Mouse (Mus musculus) telencephalon, adult 2 months (tissue): ENCODE results near the gene Hoxa7.

Source experiments
- DNase-seq: peaks from one replicate; pipeline ENCODE4 v3.0.0-alpha.2; 2011; ENCODE audit warnings: low read depth, low spot score

The Hoxa7 gene

GRCm38 (mm10) chr6:52177806-52178205, 43.8 kb downstream of the Hoxa7 start:
- DNase-seq: no peak

GRCm38 (mm10) chr6:52177061-52177735, 44.5 kb downstream of the Hoxa7 start, which contains the start of gene 5730596B20Rik:
Gene 5730596B20Rik, plus strand, starts transcription at chr6:52177498.
- DNase-seq: no peak

- no peak for DNase-seq
Observed at GRCm38 (mm10) chr6:52176391-52176790, 45.3 kb downstream of the Hoxa7 start.

- no peak for DNase-seq
Observed at GRCm38 (mm10) chr6:52175864-52176263, 45.8 kb downstream of the Hoxa7 start.

- DNase-seq: no peak
Observed at GRCm38 (mm10) chr6:52174968-52175751, 46.5 kb downstream of the Hoxa7 start.

- no peak for DNase-seq
Observed at GRCm38 (mm10) chr6:52173648-52174047, 48.0 kb downstream of the Hoxa7 start.

- no peak for DNase-seq
Observed at GRCm38 (mm10) chr6:52172501-52172900, 49.2 kb downstream of the Hoxa7 start.

GRCm38 (mm10) chr6:52171938-52172337, 49.7 kb downstream of the Hoxa7 start:
- DNase-seq: no peak

- DNase-seq: no peak
Observed at GRCm38 (mm10) chr6:52171331-52171730, 50.3 kb downstream of the Hoxa7 start.

- DNase-seq: no peak
Observed at GRCm38 (mm10) chr6:52170898-52171223, 50.8 kb downstream of the Hoxa7 start.

- DNase-seq: no peak
Observed at GRCm38 (mm10) chr6:52170166-52170897, 51.3 kb downstream of the Hoxa7 start.

GRCm38 (mm10) chr6:52169499-52170165, 52.0 kb downstream of the Hoxa7 start:
- DNase-seq: no peak

GRCm38 (mm10) chr6:52168191-52169055, 53.2 kb downstream of the Hoxa7 start:
- no peak for DNase-seq

GRCm38 (mm10) chr6:52167736-52168161, 53.9 kb downstream of the Hoxa7 start:
- DNase-seq: no peak

- DNase-seq: no peak
Observed at GRCm38 (mm10) chr6:52167176-52167575, 54.5 kb downstream of the Hoxa7 start.

- DNase-seq: no peak
Observed at GRCm38 (mm10) chr6:52166431-52167077, 55.1 kb downstream of the Hoxa7 start.

GRCm38 (mm10) chr6:52165441-52166370, 55.9 kb downstream of the Hoxa7 start:
- DNase-seq: no peak

- no peak for DNase-seq
Observed at GRCm38 (mm10) chr6:52164626-52165440, 56.8 kb downstream of the Hoxa7 start, which contains the start of gene Hoxa2. Gene Hoxa2, minus strand, starts transcription at chr6:52164831.
